Mouse (Mus musculus) forebrain, postnatal 0 days (tissue): ENCODE results near the gene Cacna2d1. TPM values are rescaled to one million over a fixed set of nuclear protein-coding genes. Genes with fewer than 3 reads are reported as not detected.

Experiments used
- ATAC-seq: fragments of 200-750 bp; cut with Nextera tagmentation; 2 replicates; pipeline ENCODE4 v1.8.0; 2017; ENCODE audit warnings: mild to moderate bottlenecking, moderate library complexity
- DNase-seq: peaks from one replicate; pipeline ENCODE4 v3.0.0-alpha.2; 2015
- H3K27ac ChIP-seq: fragments of 300-500 bp; sonication (generic); 2 replicates; pipeline ENCODE4 v1.5.1; 2014; ENCODE audit warnings: low read depth, mild to moderate bottlenecking, antibody characterized with exemption, low read length, moderate library complexity, mixed read lengths
- H3K27me3 ChIP-seq: fragments of 300-500 bp; sonication (generic); 2 replicates; pipeline ENCODE4 v1.6.1; 2014; ENCODE audit warnings: mild to moderate bottlenecking, low read length, mixed read lengths; ENCODE audit not compliant: insufficient read depth
- H3K36me3 ChIP-seq: fragments of 300-500 bp; sonication (generic); 2 replicates; pipeline ENCODE4 v1.6.1; 2014; ENCODE audit warnings: mild to moderate bottlenecking, moderate library complexity; ENCODE audit not compliant: insufficient read depth
- H3K4me1 ChIP-seq: fragments of 300-500 bp; sonication (generic); 2 replicates; pipeline ENCODE4 v1.6.1; 2014; ENCODE audit warnings: antibody characterized with exemption; ENCODE audit not compliant: insufficient read depth
- H3K4me2 ChIP-seq: fragments of 300-500 bp; sonication (generic); 2 replicates; pipeline ENCODE4 v1.6.1; 2014; ENCODE audit warnings: low read depth, mild to moderate bottlenecking, moderate library complexity
- H3K4me3 ChIP-seq: fragments of 300-500 bp; sonication (generic); 2 replicates; pipeline ENCODE4 v1.5.1; 2014; ENCODE audit warnings: low read depth, low read length, mixed read lengths
- H3K9ac ChIP-seq: fragments of 300-500 bp; sonication (generic); 2 replicates; pipeline ENCODE4 v1.6.1; 2014; ENCODE audit warnings: mild to moderate bottlenecking
- H3K9me3 ChIP-seq: fragments of 300-500 bp; sonication (generic); 2 replicates; pipeline ENCODE4 v1.6.1; 2016; ENCODE audit warnings: low read length
- CTCF ChIP-seq: sonication (generic); IDR thresholded peaks from 2 replicates; pipeline ENCODE4 v1.5.1; 2016; ENCODE audit warnings: antibody characterized with exemption, control low read depth, low read depth
- WGBS: fragments of 180-500 bp; shearing (Covaris S2); extraction: QIAGEN DNeasy Blood & Tissue Kit; methylation state at CpG from one replicate; pipeline ENCODE4 v1.1.7; 2014; 5-methylcytosine and 5-hydroxymethylcytosine counted together
- polyA plus RNA-seq: library from polyadenylated mRNA; unstranded; fragments of >200 nt; fragmentation: Nextera tagmentation; extraction: Ambion mirVana; gene quantifications from 2 replicates; pipeline ENCODE4 v1.2.1, GENCODE M21; 2015
- total RNA-seq: library from RNA; depleted of rRNA; stranded (reverse); fragments of >200 nt; gene quantifications from 2 replicates; pipeline ENCODE4 v1.2.3, GENCODE M21; 2014

The Cacna2d1 gene
- total and polyA plus RNA-seq, 2 experiments from 2014 or later = 28.5 to 80.4 TPM

DNA sequence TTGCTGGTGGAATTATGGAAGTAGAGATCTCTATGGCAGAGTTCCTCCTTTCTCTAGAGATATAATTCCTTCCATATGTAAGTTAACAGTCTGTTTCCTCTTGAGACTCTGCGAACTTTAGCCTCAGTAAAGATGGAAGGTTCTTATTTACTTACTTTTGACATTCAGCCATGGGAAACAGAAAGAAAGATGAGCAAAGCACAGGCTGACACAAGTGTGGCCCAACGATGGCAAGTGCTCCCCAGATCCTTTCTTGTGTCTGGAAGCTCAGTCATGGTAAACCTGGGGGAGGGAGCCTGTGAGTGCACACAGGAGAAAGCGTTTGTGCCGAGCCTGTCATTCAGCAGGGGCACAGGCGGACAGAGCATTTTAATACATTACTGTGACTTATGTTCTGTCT lies 48.9 kb downstream of the Cacna2d1 start:
- TF ChIP-seq CTCF = no peak
- H3K4me3 ChIP-seq = no peak overlapping the region
- H3K36me3 ChIP-seq = no peaks in the 10 kb centered on the region
- WGBS = 32% methylated on average over 5 of the region's 5 CpGs
- no peaks in the 10 kb centered on the region for H3K9me3 ChIP-seq
- no peaks in the 10 kb centered on the region for H3K4me1 ChIP-seq
- no peak overlapping the region for H3K4me2 ChIP-seq
- no peaks in the 10 kb centered on the region for H3K27me3 ChIP-seq
- DNase-seq = no peak
- no peak for ATAC-seq
- H3K27ac ChIP-seq = no peak overlapping the region
- no peak overlapping the region for H3K9ac ChIP-seq

DNA sequence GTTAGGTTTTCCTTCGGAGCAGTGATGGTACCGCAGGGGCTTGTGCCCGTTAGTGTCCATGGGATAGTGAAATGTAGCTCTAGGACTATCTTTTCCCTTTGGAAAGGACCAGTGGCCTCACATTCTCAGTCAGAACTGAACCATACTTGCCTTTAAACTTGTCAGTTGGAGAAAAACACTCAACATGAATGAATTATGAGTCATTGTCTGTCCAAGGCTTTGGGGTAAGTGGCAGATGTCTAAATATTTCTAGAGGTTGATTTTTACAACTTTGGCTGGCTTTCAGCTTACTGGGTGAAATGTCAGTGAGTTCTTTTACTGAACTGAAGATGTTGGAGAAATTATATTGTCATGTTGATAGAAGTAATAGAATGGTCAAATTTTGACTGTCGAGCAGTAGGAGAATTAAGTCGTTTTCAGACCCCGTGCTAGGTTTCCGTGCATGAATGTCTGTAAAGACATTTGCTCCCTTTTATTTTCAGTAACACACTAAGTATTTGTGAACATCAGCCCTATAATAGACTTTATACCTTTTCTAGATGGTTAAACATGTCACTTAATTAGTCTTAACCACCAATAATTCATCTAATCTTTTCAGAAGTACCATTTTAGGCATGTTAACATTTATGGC lies 50.9 kb downstream of the Cacna2d1 start:
- H3K4me2 ChIP-seq = no peak overlapping the region
- no peaks in the 10 kb centered on the region for H3K9me3 ChIP-seq
- H3K36me3 ChIP-seq = no peaks in the 10 kb centered on the region
- H3K4me3 ChIP-seq = no peak overlapping the region
- H3K4me1 ChIP-seq = no peaks in the 10 kb centered on the region
- no peak for TF ChIP-seq CTCF
- 32% methylated on average over 7 of the region's 7 CpGs for WGBS
- H3K9ac ChIP-seq = no peak overlapping the region
- no peak overlapping the region for H3K27ac ChIP-seq
- no peak for ATAC-seq
- no peaks in the 10 kb centered on the region for H3K27me3 ChIP-seq
- DNase-seq = no peak

DNA sequence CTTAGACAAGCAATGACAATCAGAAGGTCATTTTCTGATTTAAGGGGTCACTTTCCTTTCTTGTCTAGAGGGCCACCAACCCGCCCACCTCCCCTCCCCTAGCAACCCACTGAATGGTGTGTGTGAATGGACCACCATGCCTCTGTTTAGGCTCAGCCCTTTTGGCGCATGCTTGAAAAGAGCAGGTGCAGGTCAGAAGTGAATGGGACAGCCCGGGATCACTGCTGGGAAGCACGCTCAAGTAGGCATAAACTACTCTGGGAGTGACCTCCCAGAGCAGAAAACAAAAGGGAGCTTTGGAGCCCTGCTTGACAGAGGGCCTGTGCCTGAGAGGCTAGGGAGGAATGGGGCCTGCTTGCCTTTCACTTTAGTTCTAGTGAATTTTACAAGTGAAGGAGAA lies 51.4 kb downstream of the Cacna2d1 start:
- H3K27me3 ChIP-seq = no peaks in the 10 kb centered on the region
- no peak overlapping the region for H3K4me2 ChIP-seq
- H3K36me3 ChIP-seq = no peaks in the 10 kb centered on the region
- TF ChIP-seq CTCF = no peak
- no peaks in the 10 kb centered on the region for H3K9me3 ChIP-seq
- WGBS = 12% methylated on average over 4 of the region's 4 CpGs
- ATAC-seq (peak; percentile 92), DNase-seq (no peak)
- no peak overlapping the region for H3K27ac ChIP-seq
- H3K4me3 ChIP-seq = no peak overlapping the region
- no peaks in the 10 kb centered on the region for H3K4me1 ChIP-seq
- H3K9ac ChIP-seq = no peak overlapping the region

DNA sequence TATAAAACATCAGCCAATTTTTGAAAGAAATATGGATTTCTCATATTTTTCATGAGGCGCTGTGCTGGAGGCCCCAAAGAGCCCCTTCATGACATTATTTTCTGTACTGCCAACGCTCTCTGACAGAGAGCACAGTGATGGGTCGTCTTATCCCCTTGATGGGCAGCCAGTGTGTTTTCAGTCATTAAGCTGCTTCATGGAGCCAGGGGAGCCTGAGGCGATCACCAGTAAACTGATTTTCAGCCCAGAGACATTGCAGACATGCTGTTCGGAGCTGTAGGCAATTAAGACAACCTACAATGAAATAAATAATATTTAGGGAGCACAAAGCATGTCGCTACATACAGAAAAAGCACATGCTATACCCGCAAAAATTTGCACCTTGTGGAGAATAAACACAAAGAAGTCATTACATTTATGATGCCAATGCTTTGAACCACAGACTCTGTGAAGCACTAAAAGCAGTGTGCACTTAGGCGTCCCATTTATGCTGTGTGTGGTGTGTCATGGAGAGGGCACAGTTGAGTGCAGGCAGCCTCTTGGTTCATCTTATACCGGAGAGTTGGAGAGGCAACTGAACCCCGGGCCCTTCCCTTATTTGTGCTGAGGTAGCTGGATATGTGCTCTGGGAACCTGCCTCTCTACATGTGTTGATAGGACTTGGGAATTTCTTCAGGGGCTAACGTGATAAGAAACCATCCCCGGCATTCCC lies 57.1 kb downstream of the Cacna2d1 start:
- no peak overlapping the region for H3K27ac ChIP-seq
- TF ChIP-seq CTCF = no peak
- no peak overlapping the region for H3K9ac ChIP-seq
- H3K27me3 ChIP-seq = no peaks in the 10 kb centered on the region
- H3K4me3 ChIP-seq = no peak overlapping the region
- no peaks in the 10 kb centered on the region for H3K9me3 ChIP-seq
- no peaks in the 10 kb centered on the region for H3K36me3 ChIP-seq
- ATAC-seq (peak; percentile 43; the same call in 1 of the 2 replicates), DNase-seq (no peak)
- no peak overlapping the region for H3K4me2 ChIP-seq
- H3K4me1 ChIP-seq = peaks cover 5% of the 10 kb centered on the region; the same call in 1 of the 2 replicates
- WGBS = 47% methylated on average over 12 of the region's 12 CpGs

DNA sequence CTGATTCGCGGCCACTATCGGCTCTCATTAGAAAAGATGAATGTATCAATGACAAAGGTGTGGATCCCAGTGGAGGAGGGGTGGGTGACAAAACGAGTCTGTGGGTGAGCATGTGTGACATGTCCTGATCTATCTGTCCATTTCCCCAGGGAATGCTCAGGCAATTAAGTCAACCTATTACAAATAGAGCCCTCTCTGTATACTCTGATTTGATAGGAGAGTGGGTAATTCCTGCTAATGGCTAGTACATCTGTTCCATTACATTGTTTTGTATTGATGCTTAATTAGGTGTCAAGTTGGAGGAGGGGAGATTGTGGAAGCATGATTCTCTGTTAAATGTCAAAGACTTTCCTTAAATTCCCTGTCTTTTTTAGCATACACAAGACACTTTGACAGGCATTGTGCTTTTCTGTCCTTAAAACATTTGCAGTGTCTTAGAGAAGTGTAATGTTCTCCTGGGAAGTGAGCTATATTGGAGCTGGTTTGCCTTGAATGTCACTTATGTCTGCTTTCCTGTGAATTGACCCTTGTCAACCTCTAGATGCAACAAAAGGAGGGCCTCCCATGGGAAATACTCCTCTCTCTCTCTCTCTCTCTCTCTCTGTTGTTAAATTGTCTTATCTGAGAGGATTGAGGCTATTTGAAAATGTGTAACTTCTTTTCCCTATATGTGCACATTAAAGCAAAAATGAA lies 58.9 kb downstream of the Cacna2d1 start:
- 36% methylated on average over 4 of the region's 4 CpGs for WGBS
- Histone ChIP-seq H3K4me3 (no peak overlapping the region), H3K27ac (no peak overlapping the region), H3K4me2 (no peak overlapping the region), H3K4me1 (peaks cover 5% of the 10 kb centered on the region; the same call in 1 of the 2 replicates), H3K9me3 (no peaks in the 10 kb centered on the region), H3K36me3 (no peaks in the 10 kb centered on the region), H3K9ac (no peak overlapping the region), H3K27me3 (no peaks in the 10 kb centered on the region)
- no peak for DNase-seq
- TF ChIP-seq CTCF = no peak
- no peak for ATAC-seq

DNA sequence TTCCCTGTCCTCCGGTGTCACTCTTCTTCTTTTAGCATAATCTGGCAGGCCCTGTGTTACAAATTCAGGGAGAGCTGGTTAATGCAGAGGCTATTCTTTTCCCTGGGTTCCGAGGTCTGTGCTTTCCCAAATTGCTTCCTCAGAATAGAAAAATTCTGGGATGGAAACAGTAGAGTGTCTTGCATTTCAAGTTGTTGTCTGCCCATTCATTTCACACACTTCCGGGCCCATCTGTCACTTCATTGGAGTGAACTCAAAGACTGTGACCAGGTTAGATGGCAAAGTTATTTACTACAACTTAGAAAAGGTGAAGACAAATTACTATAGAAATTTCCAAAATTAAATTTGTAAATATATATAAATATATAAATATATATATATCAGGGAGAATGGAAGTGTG lies 62.7 kb downstream of the Cacna2d1 start:
- 62% methylated on average over 3 of the region's 3 CpGs for WGBS
- TF ChIP-seq CTCF = no peak
- ATAC-seq = no peak

DNA sequence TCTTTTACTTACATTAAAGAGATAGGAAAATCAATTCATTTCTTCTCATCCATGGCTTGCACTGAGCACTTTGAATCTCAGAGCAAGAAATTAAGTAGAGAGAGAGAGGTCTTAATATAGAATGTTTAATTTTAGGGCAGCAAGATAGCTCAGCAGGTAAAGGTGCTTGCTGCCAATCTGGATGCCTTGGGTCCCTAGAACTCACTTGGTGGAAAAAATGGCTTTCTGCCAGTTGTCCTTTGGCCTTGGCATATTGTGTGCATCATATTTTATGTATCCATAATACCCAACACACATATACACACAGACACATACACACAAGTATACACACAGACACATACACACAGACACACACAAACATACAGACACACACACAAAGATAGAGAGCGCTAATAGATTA lies 63.3 kb downstream of the Cacna2d1 start:
- 84% methylated on average over 1 of the region's 1 CpGs for WGBS
- no peak for ATAC-seq
- no peaks in the 10 kb centered on the region for H3K27me3 ChIP-seq

More for the DNA sequence above, 62.7 kb downstream of the Cacna2d1 start:
- no peak overlapping the region for H3K9ac ChIP-seq
- H3K4me2 ChIP-seq = no peak overlapping the region
- H3K27ac ChIP-seq = 0 out of 2 replicates have a peak overlapping the region, but pooled peaks have one; percentile 15
- no peaks in the 10 kb centered on the region for H3K27me3 ChIP-seq
- no peaks in the 10 kb centered on the region for H3K36me3 ChIP-seq
- no peaks in the 10 kb centered on the region for H3K4me1 ChIP-seq
- no peaks in the 10 kb centered on the region for H3K9me3 ChIP-seq
- DNase-seq = no peak
- H3K4me3 ChIP-seq = no peak overlapping the region

More for the DNA sequence above, 63.3 kb downstream of the Cacna2d1 start:
- no peak overlapping the region for H3K27ac ChIP-seq
- no peak overlapping the region for H3K4me3 ChIP-seq
- H3K36me3 ChIP-seq = no peaks in the 10 kb centered on the region
- no peak overlapping the region for H3K9ac ChIP-seq
- H3K9me3 ChIP-seq = no peaks in the 10 kb centered on the region
- TF ChIP-seq CTCF = no peak
- DNase-seq = no peak
- no peaks in the 10 kb centered on the region for H3K4me1 ChIP-seq
- no peak overlapping the region for H3K4me2 ChIP-seq
